In genomic region chr9:32005348-32005747, GRCm38 (mm10) we compare ENCODE assay signal across 16 mouse cellular contexts.
DNase-seq lines count a peak whose midpoint lies in the region; ATAC-seq and TF ChIP-seq lines count a peak whose summit lies in the region.
"Had no signal": no experiment of that assay in that cellular context is flagged by ENCODE, and none has a peak within 500 bp of the region (broad histone marks: within the 10 kb centered on the region; RNA-seq: fewer than 3 reads in every experiment).

No protein-coding gene starts in this region.

- TF ChIP-seq EP300 in liver, postnatal 0 days (IDR thresholded peaks at IDR 0.05; ENCODE audit: low read depth) = no peak

- no peaks in the 10 kb centered on the region for H3K9me3 ChIP-seq in midbrain, embryonic 11.5 days (ENCODE audit: control insufficient read depth, low read length)
- H3K9me3 ChIP-seq in midbrain, embryonic 10.5 days (replicated peaks) = no peaks in the 10 kb centered on the region
- no peaks in the 10 kb centered on the region for H3K9me3 ChIP-seq in liver, postnatal 0 days (ENCODE audit: low read length)
- H3K9me3 ChIP-seq: embryonic facial prominence, embryonic 12.5 days; forebrain, embryonic 15.5 days; heart, embryonic 15.5 days; hindbrain, embryonic 15.5 days had no signal

- H3K27ac ChIP-seq in midbrain, embryonic 11.5 days (ENCODE audit: low read depth, low read length) = no peak overlapping the region
- H3K27ac ChIP-seq in midbrain, embryonic 10.5 days (replicated peaks) = no peak overlapping the region
- H3K27ac ChIP-seq in liver, postnatal 0 days (ENCODE audit: low read depth) = peak overlapping the region; percentile 89
- H3K27ac ChIP-seq: embryonic facial prominence, embryonic 12.5 days; forebrain, embryonic 15.5 days; heart, adult 2 months; heart, embryonic 15.5 days; hindbrain, embryonic 15.5 days had no signal

- no peak overlapping the region for H3K4me2 ChIP-seq in midbrain, embryonic 11.5 days
- H3K4me2 ChIP-seq in liver, postnatal 0 days (ENCODE audit: low read depth, low read length) = no peak overlapping the region
- H3K4me2 ChIP-seq: embryonic facial prominence, embryonic 12.5 days; forebrain, embryonic 15.5 days; heart, embryonic 11.5 days; heart, embryonic 15.5 days; hindbrain, embryonic 15.5 days had no signal

- ATAC-seq in midbrain, embryonic 11.5 days (ENCODE audit: low FRiP score) = no peak
- peak; percentile 94 for ATAC-seq in liver, postnatal 0 days
- ATAC-seq: forebrain, embryonic 15.5 days had no signal

- TF ChIP-seq CTCF in liver, postnatal 0 days (IDR thresholded peaks at IDR 0.05; ENCODE audit: low read depth) = no peak

- H3K4me1 ChIP-seq in midbrain, embryonic 11.5 days (ENCODE audit: control insufficient read depth, insufficient read depth, low read length) = no peaks in the 10 kb centered on the region
- 0 out of 2 replicates have a peak, but pooled peaks cover 3% of the 10 kb centered on the region for H3K4me1 ChIP-seq in midbrain, embryonic 10.5 days
- H3K4me1 ChIP-seq in liver, postnatal 0 days (ENCODE audit: insufficient read depth) = peaks cover 4% of the 10 kb centered on the region; the same call in 1 of the 2 replicates
- H3K4me1 ChIP-seq: embryonic facial prominence, embryonic 12.5 days; forebrain, embryonic 15.5 days; hindbrain, embryonic 15.5 days had no signal

- DNase-seq in kidney, adult 9 months = peak; percentile 29
- DNase-seq in kidney, adult 18-20 months = no peak
- DNase-seq in midbrain, embryonic 11.5 days (ENCODE audit: low spot score, missing footprints) = peak; percentile 82
- DNase-seq in midbrain, embryonic 10.5 days (ENCODE audit: low spot score) = no peak
- DNase-seq in liver, postnatal 0 days = peak; percentile 25
- no peak for DNase-seq in adrenal gland, postnatal 10 days
- DNase-seq: adrenal gland, postnatal 14 days; cerebellum, adult 11-12 months; cerebellum, adult 9-10 months; cerebellum, postnatal 25 days; heart, adult 2 months had no signal

- no peak overlapping the region for H3K9ac ChIP-seq in midbrain, embryonic 11.5 days (ENCODE audit: low read length)
- H3K9ac ChIP-seq in liver, postnatal 0 days (replicated peaks) = no peak overlapping the region
- H3K9ac ChIP-seq: embryonic facial prominence, embryonic 12.5 days; forebrain, embryonic 15.5 days; heart, embryonic 15.5 days; hindbrain, embryonic 15.5 days had no signal

- 72% methylated on average over 9 of the region's 9 CpGs for WGBS in midbrain, embryonic 11.5 days
- WGBS in midbrain, embryonic 10.5 days = 66% methylated on average over 9 of the region's 9 CpGs
- WGBS in liver, postnatal 0 days (ENCODE audit: insufficient replicate concordance) = 69% methylated on average over 9 of the region's 9 CpGs

- H3K27me3 ChIP-seq in midbrain, embryonic 11.5 days (ENCODE audit: control insufficient read depth, insufficient read depth, low read length) = no peaks in the 10 kb centered on the region
- no peaks in the 10 kb centered on the region for H3K27me3 ChIP-seq in midbrain, embryonic 10.5 days (ENCODE audit: low read depth, poor library complexity, severe bottlenecking)
- H3K27me3 ChIP-seq in liver, postnatal 0 days (ENCODE audit: insufficient read depth, low read length) = no peaks in the 10 kb centered on the region
- H3K27me3 ChIP-seq: embryonic facial prominence, embryonic 12.5 days; forebrain, embryonic 15.5 days; heart, embryonic 15.5 days; hindbrain, embryonic 15.5 days had no signal

- H3K36me3 ChIP-seq in midbrain, embryonic 11.5 days (ENCODE audit: control insufficient read depth, insufficient read depth, low read length) = no peaks in the 10 kb centered on the region
- no peaks in the 10 kb centered on the region for H3K36me3 ChIP-seq in midbrain, embryonic 10.5 days
- H3K36me3 ChIP-seq in liver, postnatal 0 days (replicated peaks; ENCODE audit: insufficient read depth, low read length) = no peaks in the 10 kb centered on the region
- H3K36me3 ChIP-seq: embryonic facial prominence, embryonic 12.5 days; forebrain, embryonic 15.5 days; heart, embryonic 15.5 days; hindbrain, embryonic 15.5 days had no signal

- H3K4me3 ChIP-seq in midbrain, embryonic 11.5 days (ENCODE audit: low read depth, low read length) = no peak overlapping the region
- no peak overlapping the region for H3K4me3 ChIP-seq in midbrain, embryonic 10.5 days
- no peak overlapping the region for H3K4me3 ChIP-seq in liver, postnatal 0 days (ENCODE audit: low read depth, low read length)
- H3K4me3 ChIP-seq: embryonic facial prominence, embryonic 12.5 days; forebrain, embryonic 15.5 days; heart, adult 2 months; heart, embryonic 15.5 days; hindbrain, embryonic 15.5 days had no signal

Comparison
In these comparisons a context has a peak if more than half of its experiments do, and no peak if none do; other contexts are left out.
1. DNase-seq: peak in kidney, adult 9 months (single experiment), midbrain, embryonic 11.5 days (single experiment) and liver, postnatal 0 days (single experiment); none in kidney, adult 18-20 months (single experiment), midbrain, embryonic 10.5 days (single experiment) and adrenal gland, postnatal 10 days (single experiment).